Mouse (Mus musculus): Measurements from ENCODE around the gene Ctnnd2.

- no peak for TF ChIP-seq CTCF (conservative IDR thresholded peaks at IDR 0.05; ENCODE audit: insufficient read depth, insufficient read length, low read depth, low read length)
- TF ChIP-seq POLR2A (IDR thresholded peaks at IDR 0.05; ENCODE audit: low read depth, low read length), result no peak
These were observed 872.6 kb downstream of the Ctnnd2 start for GRCm38 (mm10) chr15:31044983-31045382.
